Mouse (Mus musculus) gastrocnemius, adult 8-10 months (tissue): Measurements from ENCODE around the gene Olfr556. TPM values are rescaled to one million over a fixed set of nuclear protein-coding genes. Genes with fewer than 3 reads are reported as not detected.
"Not testable (repeated sequence)": the region's sequence is repeated elsewhere in the genome, so short reads cannot be mapped to it uniquely, and the experiment has no call there.

Experiments
- DNase-seq, 2 experiments: peaks; one replicate each; pipeline ENCODE4 v3.0.0; 2022; ENCODE audit warnings: low spot score in 2 of 2
- total RNA-seq, 4 experiments: library from RNA; stranded (reverse); gene quantifications; 2 replicates each; pipeline ENCODE4 v1.2.4; 2022

Gene Olfr556
- not detected for total RNA-seq

DNA sequence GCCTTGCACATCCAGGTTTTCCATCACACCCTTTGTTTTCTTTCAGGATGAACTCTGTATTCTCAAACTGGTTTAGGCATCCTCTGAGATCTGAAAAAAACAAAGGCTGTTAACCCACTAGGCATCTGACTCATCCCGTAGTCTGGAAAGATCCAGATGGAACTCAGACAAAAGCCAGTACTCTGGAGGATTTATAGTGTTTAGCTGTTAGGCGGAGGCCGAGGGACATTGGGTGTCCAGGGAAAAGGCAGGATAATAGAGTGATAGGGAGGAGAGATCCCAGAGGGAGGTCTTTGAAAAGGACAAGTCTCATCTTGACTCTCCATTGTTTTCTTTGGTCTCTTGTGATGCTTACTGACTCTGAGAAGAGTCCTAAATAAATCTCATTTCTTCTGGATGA, at the start of gene Olfr556:
TSS of gene Olfr556 (plus strand) at position 301 of the 400 bp plus-strand sequence.
- DNase-seq: no peak

DNA sequence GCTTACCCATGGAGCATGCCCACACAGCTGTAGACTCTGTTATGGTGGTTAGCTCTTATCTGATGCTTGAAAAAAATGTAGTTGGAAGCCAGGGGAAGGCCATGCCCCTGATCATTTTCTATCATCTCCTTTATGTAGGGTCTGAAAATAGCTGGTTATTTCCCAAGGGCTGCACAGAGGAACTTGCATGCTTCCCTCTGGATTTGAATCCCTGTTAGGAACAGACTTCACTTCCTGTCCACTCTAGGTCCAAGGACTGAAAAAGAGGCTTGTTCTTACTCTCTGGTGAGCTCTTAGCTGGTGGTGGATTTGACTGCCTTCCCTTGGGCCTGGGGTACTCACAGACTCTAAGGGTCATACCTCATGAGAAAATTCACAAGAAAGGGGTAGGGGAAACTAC, 46.6 kb upstream of the Olfr556 start, which contains the start of gene Olfr553:
TSS of gene Olfr553 (minus strand) at position 101 of the 400 bp plus-strand sequence.
- no peak for DNase-seq

DNA sequence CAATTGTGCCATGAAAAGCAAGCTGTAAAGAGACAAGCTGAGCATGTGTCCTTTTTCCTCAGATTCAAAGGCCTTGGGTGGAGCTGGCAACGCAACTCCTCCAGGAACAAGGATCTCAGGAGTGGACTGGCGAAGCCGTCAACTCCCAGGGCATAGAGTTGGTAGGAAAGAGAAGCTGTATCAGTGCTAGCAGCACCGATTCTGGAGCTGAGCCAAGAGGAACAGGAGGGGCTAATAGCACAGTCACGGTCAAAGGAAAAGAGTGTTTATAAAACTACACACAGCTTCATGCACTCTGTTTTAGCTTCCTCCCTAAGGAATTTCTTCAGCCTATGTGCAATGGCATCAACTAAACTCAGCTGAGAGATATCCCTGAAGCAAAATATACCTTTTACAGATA, 45.1 kb upstream of the Olfr556 start:
- DNase-seq: no peak

DNA sequence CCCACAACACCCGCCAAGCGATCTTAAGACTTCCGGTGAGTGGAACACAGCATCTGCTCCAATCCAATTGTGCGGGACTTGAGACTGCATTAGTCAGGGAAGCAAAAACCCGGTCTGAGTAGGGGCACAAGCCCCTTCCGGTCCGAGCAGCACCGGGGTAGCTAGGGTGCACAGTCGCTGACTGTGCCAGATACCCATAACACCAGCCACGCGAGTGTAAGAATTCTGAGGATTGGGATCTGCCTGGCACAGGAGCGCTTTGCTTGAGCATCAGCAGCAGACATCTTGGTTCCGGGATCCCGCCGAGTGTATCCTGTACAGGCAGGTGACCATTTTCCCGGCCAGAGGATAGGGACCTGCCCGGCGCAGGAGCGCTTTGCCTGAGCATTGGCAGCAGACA, 44.3 kb upstream of the Olfr556 start:
- DNase-seq: not testable (repeated sequence)

DNA sequence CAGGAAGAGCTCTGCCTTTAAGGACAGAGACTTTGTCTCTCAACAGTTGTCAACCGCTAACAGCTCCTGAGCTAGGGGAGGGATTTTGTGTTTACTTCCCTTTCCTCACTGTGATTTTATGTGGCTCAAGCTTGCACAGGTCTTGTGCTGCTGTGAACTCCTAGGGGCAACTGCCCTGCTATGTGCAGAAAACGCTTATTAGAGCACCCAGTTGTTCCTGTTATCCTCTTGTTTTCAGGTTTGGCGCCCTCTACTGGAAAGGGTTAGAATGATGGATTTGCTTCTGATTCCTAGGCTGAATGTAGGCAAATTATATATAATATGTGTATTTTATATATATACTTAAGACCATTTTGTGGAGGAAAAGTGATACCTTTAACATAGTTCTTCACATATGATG, 28.0 kb upstream of the Olfr556 start:
- peak in 1 of 2 experiments; percentile 3 for DNase-seq

DNA sequence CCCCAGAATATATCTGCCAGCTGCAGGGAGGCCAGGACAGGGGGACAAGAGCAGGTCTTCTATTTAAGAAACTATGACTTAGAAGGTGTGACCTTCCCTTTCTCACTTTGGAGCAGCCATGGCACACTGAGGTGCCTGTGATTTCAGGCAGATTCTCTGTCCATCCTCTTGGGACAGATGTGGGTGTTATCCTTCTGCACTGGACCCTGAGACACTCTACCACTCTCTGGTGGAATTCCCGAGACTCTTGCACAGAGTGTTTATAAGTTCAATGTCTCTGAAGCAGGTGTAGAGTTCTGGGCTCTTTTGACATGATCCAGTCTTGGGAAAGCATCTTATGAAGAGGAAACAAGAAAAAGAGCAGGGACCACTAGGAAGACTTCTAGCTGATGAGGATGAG, 26.6 kb upstream of the Olfr556 start, which contains the start of gene Olfr554:
TSS of gene Olfr554 (plus strand) at position 301 of the 400 bp plus-strand sequence.
- DNase-seq: no peak

DNA sequence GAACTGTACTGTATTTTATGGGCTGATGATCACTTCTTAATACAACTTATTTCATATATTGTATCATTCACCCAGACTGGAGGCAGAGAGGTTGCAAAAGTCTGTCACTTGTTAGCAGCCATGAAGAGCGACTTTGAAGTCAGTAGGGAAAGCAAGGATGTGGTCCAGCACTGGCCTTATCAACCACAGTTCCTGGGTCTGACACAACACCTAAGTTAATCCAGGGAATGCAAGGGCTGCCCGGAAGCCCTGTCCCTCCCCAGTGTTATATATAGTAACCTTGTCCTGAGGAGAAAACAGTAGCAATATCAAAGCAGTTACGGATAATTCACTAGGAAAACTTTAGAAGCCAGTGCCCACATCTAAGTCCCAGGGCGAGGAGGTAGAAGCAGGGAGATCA, 19.8 kb upstream of the Olfr556 start:
- not testable (repeated sequence) for DNase-seq

DNA sequence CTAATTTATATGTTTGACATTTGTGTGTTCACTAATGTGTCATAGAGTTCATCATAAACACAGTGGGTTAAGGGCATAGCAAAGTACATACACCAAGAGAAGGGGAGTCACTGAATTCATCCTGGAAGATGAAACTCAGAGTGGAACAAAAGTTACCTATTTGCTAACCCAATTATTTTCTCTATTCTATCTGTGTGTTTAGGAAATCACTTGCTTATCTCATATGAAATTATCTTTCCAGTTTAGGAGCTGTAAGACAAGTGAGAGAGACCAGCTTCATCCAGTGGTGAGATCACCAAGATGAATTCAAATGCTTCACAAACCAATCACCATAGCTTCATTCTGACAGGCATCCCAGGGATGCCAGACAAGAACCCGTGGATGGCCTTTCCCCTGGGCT, 6.2 kb upstream of the Olfr556 start, which contains the start of gene Olfr555:
TSS of gene Olfr555 (plus strand) at position 301 of the 400 bp plus-strand sequence.
- no peak for DNase-seq

DNA sequence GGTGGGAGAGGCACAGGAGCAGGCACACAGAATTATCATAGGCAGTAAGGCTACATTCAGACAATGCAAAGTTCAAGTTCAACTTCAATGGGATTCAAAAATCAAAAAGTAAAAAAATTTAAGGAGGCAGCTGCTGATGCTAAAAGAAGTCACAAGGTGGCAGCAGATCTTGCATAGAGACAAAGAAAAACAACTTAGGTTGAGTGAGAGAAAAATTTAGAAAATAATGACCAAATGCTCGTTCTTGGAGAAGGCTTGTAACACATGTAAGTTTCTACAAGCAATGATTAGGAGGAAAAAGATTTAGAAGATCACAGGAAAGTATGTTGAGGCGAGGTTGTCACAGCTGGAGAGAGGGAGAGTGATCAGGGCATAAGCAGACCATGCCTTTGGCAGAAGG, 679 bp downstream of the Olfr556 start:
- DNase-seq: no peak

DNA sequence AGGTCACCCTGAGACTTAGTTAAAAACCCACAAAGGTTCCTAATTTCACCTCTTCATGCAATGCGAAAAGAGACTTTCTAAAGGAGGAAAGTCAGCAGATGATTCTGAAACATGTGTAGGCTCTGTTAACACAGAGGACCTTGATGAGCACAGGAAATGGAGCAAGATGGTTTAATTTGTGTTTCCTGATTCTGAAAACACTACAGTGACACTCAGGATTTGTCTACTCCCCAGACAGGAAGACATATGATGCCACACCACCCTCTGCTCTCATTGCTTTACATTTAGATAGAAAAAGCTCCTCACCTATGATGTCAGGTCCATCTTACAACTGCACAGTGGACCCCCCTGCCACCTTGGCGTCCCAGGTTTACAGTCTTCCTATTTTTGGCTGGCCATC, 11.5 kb downstream of the Olfr556 start:
- DNase-seq: no peak

DNA sequence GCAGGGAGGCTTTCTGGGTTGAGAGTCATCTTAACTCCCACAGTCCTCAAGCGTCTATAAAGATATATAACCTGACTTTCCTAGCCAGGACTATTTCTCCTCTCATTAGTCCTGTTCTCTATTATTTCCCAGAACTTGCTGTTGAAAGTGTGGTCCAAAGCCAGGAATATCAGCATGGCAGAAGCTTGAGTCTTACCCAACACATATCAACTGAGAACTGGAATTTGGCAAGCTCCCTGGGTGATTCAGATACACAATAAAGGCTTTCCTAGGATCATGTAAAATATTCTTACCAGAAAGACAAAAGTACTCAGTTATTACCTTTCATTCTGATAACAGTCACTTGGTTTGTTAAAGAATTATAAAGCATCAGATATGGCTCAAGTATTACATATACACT, 17.2 kb downstream of the Olfr556 start:
- DNase-seq: no peak

DNA sequence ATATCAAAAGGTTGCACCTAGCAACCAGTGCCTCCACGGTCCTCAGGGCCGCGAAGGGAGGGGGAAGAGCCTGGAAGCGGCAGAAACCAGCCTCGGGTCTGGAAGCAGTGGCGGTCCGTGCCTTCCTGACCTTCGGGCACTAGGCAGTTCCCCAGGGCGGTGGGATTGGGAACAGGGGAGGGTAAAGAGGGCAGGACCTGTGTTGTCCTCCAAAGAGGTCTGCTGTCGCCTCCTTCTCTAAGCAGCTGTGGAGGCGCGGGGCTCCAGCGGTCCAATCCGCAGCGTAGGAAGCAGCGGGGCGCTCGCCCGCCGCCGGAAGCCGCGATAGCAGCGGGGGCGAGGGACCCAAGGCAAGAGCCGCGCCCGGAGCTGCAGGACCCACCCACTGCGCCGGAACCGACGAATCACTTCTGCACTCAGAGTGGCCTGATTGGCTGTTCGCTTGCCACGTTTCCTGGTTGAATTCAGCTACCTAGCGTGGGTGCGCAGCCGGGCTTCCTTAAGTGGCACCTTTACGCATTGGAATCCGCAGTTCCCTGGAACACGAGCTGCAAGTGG, 22.3 kb downstream of the Olfr556 start, which contains the start of gene Trim68:
TSS of gene Trim68 (minus strand) at position 384 of the 558 bp plus-strand sequence.
- peak; percentile 78 to 85 for DNase-seq

DNA sequence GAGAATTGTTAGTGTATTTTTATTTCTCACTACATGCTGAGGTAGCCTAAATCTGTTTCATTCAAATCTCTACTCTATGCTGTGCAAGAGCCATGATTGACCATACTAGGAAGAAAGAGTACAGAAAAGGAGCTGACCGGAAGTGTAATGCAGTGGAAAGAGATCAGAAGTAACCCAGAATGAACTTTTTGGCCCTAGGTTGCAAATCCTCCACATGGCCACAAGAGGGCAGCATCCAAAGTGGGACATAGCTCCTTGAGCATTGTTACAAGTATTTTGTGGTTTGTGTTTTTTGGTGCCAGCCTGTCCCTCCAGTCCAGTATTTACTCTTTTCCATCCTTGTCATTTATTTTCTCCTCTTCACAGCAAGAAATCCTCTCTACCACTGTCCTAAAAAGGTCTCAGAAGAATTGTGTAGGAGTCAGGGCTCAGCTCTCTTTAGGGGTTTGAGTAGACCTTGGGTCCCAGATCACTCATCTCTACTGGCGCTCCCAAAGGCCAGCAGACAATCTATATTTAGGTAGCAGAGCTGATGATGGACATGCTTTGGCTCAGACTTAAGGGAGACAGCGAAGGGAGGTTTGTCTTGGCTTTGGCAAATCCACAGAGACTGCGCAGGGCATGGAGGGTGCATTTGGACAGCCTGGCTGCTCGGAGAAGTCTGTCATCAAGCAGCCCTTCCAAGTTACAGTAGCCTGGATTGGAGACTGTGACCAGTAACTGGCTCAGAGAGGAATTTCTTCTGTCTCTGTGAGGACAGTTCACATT, 30.8 kb downstream of the Olfr556 start, which contains the start of gene Olfr557:
TSS of gene Olfr557 (plus strand) at position 553 of the 768 bp plus-strand sequence.
- no peak for DNase-seq

DNA sequence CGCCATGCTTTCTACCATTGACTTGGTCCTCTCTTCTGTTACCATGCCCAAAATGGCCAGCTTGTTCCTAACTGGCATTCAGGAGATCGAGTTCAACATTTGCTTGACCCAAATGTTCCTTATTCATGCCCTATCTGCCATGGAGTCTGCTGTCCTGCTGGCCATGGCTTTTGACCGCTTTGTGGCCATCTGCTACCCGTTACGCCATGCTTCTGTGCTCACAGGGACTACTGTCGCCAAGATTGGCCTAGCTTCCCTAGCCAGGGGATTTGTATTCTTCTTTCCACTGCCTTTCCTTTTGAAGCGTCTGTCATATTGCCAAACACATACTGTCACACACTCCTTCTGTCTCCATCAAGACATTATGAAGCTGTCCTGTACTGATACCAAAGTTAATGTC, 33.8 kb downstream of the Olfr556 start:
- DNase-seq: no peak

DNA sequence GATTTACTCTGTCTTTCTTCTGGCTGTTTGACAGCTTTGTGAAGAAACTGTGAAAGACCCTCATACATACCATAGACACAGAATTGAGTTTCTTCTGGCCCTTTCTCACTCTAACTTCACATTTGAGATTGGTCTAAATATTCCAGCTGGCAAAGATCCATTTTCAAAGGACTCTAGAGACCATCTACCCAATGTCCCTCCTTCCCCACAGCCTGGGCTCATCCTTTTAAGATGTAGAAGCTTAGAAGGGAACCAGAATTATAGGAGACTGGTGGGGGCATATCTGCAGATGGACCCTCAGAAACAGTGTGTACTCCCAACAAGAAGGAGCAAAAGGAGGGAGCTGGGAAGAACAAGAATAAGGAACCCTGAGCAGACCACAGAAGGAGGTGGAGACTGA, 37.2 kb downstream of the Olfr556 start, which contains the start of gene Olfr558:
TSS of gene Olfr558 (plus strand) at position 301 of the 400 bp plus-strand sequence.
- DNase-seq: no peak

DNA sequence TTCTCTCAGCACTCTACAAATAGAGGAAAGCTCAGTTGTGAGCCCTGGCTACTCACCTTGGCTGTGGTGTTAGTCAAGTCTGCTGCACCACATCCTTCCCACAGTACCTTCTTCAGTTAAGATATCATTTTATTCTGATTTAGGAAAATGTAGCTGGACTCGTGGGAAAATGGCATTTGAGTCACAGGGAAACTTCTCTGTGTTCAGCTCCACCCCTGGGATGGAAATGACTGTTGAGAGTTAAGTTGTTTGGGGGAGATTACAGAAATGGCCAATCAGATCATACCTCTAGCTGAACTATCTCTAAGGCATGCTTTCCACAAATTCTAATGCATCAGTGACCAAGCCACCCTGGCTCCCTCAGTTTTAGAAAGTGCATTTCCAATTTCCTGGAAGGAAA, 54.3 kb downstream of the Olfr556 start, which contains the start of gene Olfr33:
TSS of gene Olfr33 (minus strand) at position 101 of the 400 bp plus-strand sequence.
- DNase-seq: no peak

Other genes with a start within 250 kb of the Olfr556 start
- 10 to 100 TPM; 16.9 to 19.9 (median 17.9) TPM for gene Rrm1, start 223.2 kb upstream of the Olfr556 start, total RNA-seq
- gene Olfr543, start 183.2 kb upstream of the Olfr556 start, total RNA-seq: not detected
- not detected for gene Olfr544, start 176.6 kb upstream of the Olfr556 start, total RNA-seq
- not detected for gene Olfr545, start 165.3 kb upstream of the Olfr556 start, total RNA-seq
- gene Olfr547, start 130.2 kb upstream of the Olfr556 start, total RNA-seq: not detected
- not detected for gene Olfr548-ps1, start 124.0 kb upstream of the Olfr556 start, total RNA-seq
- gene Olfr549, start 115.0 kb upstream of the Olfr556 start, total RNA-seq: not detected
- 1 to 10 TPM; 1.9 to 2.5 (median 2.1) TPM for gene Trim21, start 99.4 kb upstream of the Olfr556 start, total RNA-seq
- not detected for gene Olfr550, start 93.5 kb upstream of the Olfr556 start, total RNA-seq
- gene Olfr551, start 73.0 kb upstream of the Olfr556 start, total RNA-seq: not detected
- under 1 TPM in 2 of 4 experiments, not detected in 2; 0.10 to 0.13 TPM for gene Olfr552, start 67.1 kb upstream of the Olfr556 start, total RNA-seq
- gene Olfr553, start 46.7 kb upstream of the Olfr556 start, total RNA-seq: not detected
- not detected for gene Olfr554, start 26.5 kb upstream of the Olfr556 start, total RNA-seq
- not detected for gene Olfr555, start 6.1 kb upstream of the Olfr556 start, total RNA-seq
- 1 to 10 TPM; 3.8 to 5.3 (median 4.6) TPM for gene Trim68, start 22.4 kb downstream of the Olfr556 start, total RNA-seq
- gene Olfr557, start 31.0 kb downstream of the Olfr556 start, total RNA-seq: not detected
- gene Olfr558, start 37.3 kb downstream of the Olfr556 start, total RNA-seq: 1 to 10 TPM in 2 of 4 experiments, under 1 TPM in 2; 0.75 to 1.1 (median 0.98) TPM
- not detected for gene Olfr33, start 54.2 kb downstream of the Olfr556 start, total RNA-seq
- gene Olfr559, start 62.6 kb downstream of the Olfr556 start, total RNA-seq: not detected
- not detected for gene Olfr560, start 94.5 kb downstream of the Olfr556 start, total RNA-seq
- under 1 TPM in 3 of 4 experiments, not detected in 1; 0.29 to 0.34 (median 0.32) TPM for gene Olfr78, start 94.6 kb downstream of the Olfr556 start, total RNA-seq
- not detected for gene Olfr561, start 106.3 kb downstream of the Olfr556 start, total RNA-seq
- gene Olfr564, start 138.6 kb downstream of the Olfr556 start, total RNA-seq: not detected
- not detected for gene Olfr566, start 193.9 kb downstream of the Olfr556 start, total RNA-seq
- gene Olfr568, start 212.2 kb downstream of the Olfr556 start, total RNA-seq: not detected
- not detected for gene Olfr569, start 226.0 kb downstream of the Olfr556 start, total RNA-seq
- gene Olfr570, start 229.7 kb downstream of the Olfr556 start, total RNA-seq: not detected